Mouse (Mus musculus) liver, adult 2 months (tissue): ENCODE results near the gene Gm3880. TPM values are rescaled to one million over a fixed set of nuclear protein-coding genes. Genes with fewer than 3 reads are reported as not detected.

Source experiments
- DNase-seq: peaks from one replicate; pipeline ENCODE4 v3.0.0-alpha.2; 2011; ENCODE audit warnings: low read depth, low spot score; ENCODE audit errors: extremely low read depth
- H3K27ac ChIP-seq: fragments of 200-500 bp; replicated peaks from 2 replicates; pipeline ENCODE4 v1.5.1; 2012; ENCODE audit warnings: low read depth, mild to moderate bottlenecking, control low read depth, inconsistent platforms, low read length; ENCODE audit not compliant: insufficient read depth
- H3K27me3 ChIP-seq: fragments of 200-500 bp; 2 replicates; pipeline ENCODE4 v1.6.1; 2012; ENCODE audit warnings: mild to moderate bottlenecking, moderate library complexity, low read length, inconsistent platforms; ENCODE audit not compliant: control insufficient read depth, insufficient read depth
- H3K36me3 ChIP-seq: fragments of 200-500 bp; 2 replicates; pipeline ENCODE4 v1.6.1; 2012; ENCODE audit warnings: low read length, inconsistent platforms; ENCODE audit not compliant: control insufficient read depth, insufficient read depth
- H3K4me1 ChIP-seq: fragments of 200-500 bp; 2 replicates; pipeline ENCODE4 v1.6.1; 2011; ENCODE audit warnings: low read length; ENCODE audit not compliant: control insufficient read depth, insufficient read depth
- H3K4me3 ChIP-seq: fragments of 200-500 bp; 2 replicates; pipeline ENCODE4 v1.5.1; 2011; ENCODE audit warnings: low read depth, mild to moderate bottlenecking, control low read depth, low read length, moderate library complexity; ENCODE audit not compliant: insufficient read depth
- H3K79me2 ChIP-seq: fragments of 200-500 bp; 2 replicates; pipeline ENCODE4 v1.6.1; 2012; ENCODE audit warnings: inconsistent platforms, mild to moderate bottlenecking, low read length, moderate library complexity; ENCODE audit not compliant: control insufficient read depth, insufficient read depth
- H3K9ac ChIP-seq: fragments of 200-500 bp; 2 replicates; pipeline ENCODE4 v1.6.1; 2012; ENCODE audit warnings: low read depth, mild to moderate bottlenecking, control low read depth, inconsistent platforms, low read length
- CTCF ChIP-seq: fragments of 200-500 bp; IDR thresholded peaks from 2 replicates; pipeline ENCODE4 v1.5.1; 2011; ENCODE audit warnings: low read depth, low read length, control low read depth
- POLR2A ChIP-seq: fragments of 200-500 bp; IDR thresholded peaks from 2 replicates; pipeline ENCODE4 v1.6.1; 2011; ENCODE audit warnings: low read length, control low read depth; ENCODE audit not compliant: insufficient read depth; ENCODE audit errors: extremely low read depth
- WGBS: fragments of 180-500 bp; shearing (Covaris S2); methylation state at CpG from one replicate; pipeline ENCODE4 v1.1.7; 2018; 5-methylcytosine and 5-hydroxymethylcytosine counted together
- polyA plus RNA-seq: library from polyadenylated mRNA; depleted of rRNA; stranded (reverse); fragments of >200 nt; gene quantifications from 2 replicates; pipeline ENCODE4 v1.2.3, GENCODE M21; 2012; rRNA removed
- total RNA-seq: library from RNA; depleted of rRNA; stranded (reverse); fragments of >200 nt; gene quantifications from 2 replicates; pipeline ENCODE4 v1.2.3, GENCODE M21; 2014; rRNA removed

Gm3880 gene
- total and polyA plus RNA-seq, 2 experiments, result not detected

GRCm38 (mm10) chrX:102660712-102661111 is 26.1 kb downstream of the Gm3880 start:
- H3K79me2 ChIP-seq, result no peaks in the 10 kb centered on the region
- TF ChIP-seq POLR2A (no peak), CTCF (no peak)
- H3K9ac ChIP-seq, result no peak overlapping the region
- H3K4me3 ChIP-seq, result no peak overlapping the region
- no peak overlapping the region for H3K27ac ChIP-seq
- no peaks in the 10 kb centered on the region for H3K27me3 ChIP-seq
- no peaks in the 10 kb centered on the region for H3K36me3 ChIP-seq
- no peaks in the 10 kb centered on the region for H3K4me1 ChIP-seq
- peak; percentile 10 for DNase-seq
- 16% methylated on average over 3 of the region's 3 CpGs for WGBS

DNA sequence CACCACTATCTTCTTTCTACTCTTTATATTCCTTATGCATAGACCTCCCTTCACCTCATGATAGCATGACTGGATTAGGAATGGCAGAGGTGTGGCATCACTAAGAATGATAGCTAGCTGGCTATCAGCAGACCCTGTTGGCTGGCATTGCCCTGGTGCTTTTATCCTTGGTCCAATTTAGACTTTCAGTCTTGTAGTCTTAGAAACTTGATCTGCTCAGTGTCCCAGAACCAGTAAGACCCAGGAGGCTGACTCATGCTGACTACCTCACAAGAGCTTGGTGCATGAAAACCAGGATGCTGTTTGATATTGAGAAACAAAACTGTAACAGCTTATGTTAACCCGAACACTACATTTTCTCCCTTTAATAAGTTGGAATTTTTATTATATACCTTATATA is 41.1 kb downstream of the Gm3880 start:
- WGBS, result 96% methylated on average over 1 of the region's 1 CpGs

DNA sequence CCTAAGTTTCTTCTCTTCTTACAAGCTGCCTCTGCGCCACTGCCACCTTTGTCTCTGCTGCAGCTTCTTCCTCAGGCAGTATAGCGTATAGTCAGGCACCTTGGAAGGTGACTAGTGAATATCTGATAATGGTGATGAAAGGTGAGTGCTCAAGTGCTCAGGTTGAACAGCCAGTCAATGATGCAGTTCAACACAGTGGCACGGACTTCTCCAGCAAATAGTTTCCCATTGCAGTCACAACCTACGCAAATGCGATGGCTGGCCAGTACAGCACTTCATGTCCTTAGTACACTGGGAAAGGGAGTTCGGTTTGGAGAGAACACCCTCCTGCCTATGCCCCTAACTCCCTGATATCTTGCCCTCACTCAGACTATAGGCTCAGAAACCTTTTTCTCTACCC is 41.6 kb downstream of the Gm3880 start:
- Histone ChIP-seq H3K36me3 (no peaks in the 10 kb centered on the region), H3K27me3 (no peaks in the 10 kb centered on the region), H3K4me3 (no peak overlapping the region), H3K27ac (no peak overlapping the region), H3K79me2 (0 out of 2 replicates have a peak, but pooled peaks cover 4% of the 10 kb centered on the region), H3K9ac (no peak overlapping the region), H3K4me1 (peaks cover 5% of the 10 kb centered on the region; the same call in 1 of the 2 replicates)
- TF ChIP-seq CTCF (no peak), POLR2A (no peak)
- DNase-seq, result no peak
- 65% methylated on average over 6 of the region's 6 CpGs for WGBS

More for the DNA sequence above, 41.1 kb downstream of the Gm3880 start:
- H3K4me3 ChIP-seq, result no peak overlapping the region
- H3K27me3 ChIP-seq, result no peaks in the 10 kb centered on the region
- H3K27ac ChIP-seq, result no peak overlapping the region
- peaks cover 5% of the 10 kb centered on the region; the same call in 1 of the 2 replicates for H3K4me1 ChIP-seq
- H3K9ac ChIP-seq, result no peak overlapping the region
- 0 out of 2 replicates have a peak, but pooled peaks cover 4% of the 10 kb centered on the region for H3K79me2 ChIP-seq
- H3K36me3 ChIP-seq, result no peaks in the 10 kb centered on the region
- no peak for TF ChIP-seq CTCF
- no peak for TF ChIP-seq POLR2A
- no peak for DNase-seq

DNA sequence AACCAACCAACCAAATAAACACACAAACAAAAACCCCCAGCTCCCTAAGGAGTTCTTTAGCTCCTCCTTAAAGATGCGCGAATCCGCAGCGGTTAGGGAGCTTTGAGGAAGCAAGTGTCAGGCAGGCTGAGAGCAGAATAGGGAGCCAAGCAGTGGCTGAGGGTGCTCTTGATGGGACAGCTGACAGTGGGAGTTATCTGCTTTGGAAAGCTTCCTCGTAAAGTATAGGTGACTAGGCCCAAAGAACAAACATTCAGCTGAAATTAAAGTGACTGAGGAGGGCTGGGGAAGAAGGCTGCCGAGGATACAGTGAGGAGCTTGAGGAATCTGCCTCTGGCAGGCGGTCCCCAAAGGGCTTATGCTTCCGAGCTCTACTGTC is 42.2 kb downstream of the Gm3880 start:
- Histone ChIP-seq H3K9ac (peak overlapping the region; percentile 32; the same call in 1 of the 2 replicates), H3K4me3 (peak overlapping the region; percentile 25), H3K27ac (peak overlapping the region; percentile 46; the same call in 1 of the 2 replicates), H3K79me2 (0 out of 2 replicates have a peak, but pooled peaks cover 4% of the 10 kb centered on the region), H3K27me3 (no peaks in the 10 kb centered on the region), H3K4me1 (peaks cover 5% of the 10 kb centered on the region; the same call in 1 of the 2 replicates), H3K36me3 (no peaks in the 10 kb centered on the region)
- no peak for DNase-seq
- WGBS, result 9% methylated on average over 8 of the region's 8 CpGs
- TF ChIP-seq POLR2A (no peak), CTCF (no peak)

DNA sequence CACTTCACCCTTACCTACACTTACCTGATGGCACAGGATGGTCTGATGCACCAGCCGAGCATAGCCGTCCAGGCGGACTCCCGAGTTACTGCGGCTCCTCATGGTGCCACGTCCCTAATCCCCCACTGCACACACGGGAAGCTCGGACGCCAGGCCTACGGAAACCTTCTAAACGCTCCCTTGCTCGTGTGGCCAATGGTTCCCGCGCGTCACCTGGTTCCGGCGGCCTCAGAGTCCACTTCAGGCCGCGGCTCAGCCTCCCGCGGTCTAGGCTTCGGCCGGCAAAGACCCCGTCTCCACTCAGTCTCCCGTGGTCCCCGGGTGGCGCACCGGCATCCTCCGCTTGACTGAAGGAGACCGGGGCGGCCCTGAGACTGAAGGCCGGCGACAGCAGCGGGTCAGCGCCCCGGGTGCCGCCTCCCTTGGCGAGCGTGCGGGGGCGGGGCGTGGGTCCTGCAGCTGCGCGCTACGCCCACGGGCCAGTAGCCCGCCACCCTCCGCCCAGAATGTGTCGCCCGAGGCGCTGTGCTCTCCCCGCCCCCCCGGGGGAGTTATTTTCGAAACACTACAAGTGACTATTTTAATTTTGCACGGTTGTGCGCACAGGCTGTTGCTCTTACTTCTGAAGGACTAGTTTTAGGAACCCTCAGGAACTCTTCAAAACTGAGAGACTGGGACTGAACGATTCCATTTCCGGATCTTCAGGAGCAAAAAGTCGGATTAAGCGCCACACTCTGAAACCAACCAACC is 42.8 kb downstream of the Gm3880 start, which contains the start of gene Phka1:
TSS of gene Phka1 (minus strand) at position 424 of the 750 bp plus-strand sequence.
- H3K36me3 ChIP-seq, result peaks cover under 1% of the 10 kb centered on the region; the same call in 1 of the 2 replicates
- H3K27me3 ChIP-seq, result no peaks in the 10 kb centered on the region
- H3K79me2 ChIP-seq, result 0 out of 2 replicates have a peak, but pooled peaks cover 4% of the 10 kb centered on the region
- peak; percentile 63 for DNase-seq
- TF ChIP-seq CTCF (no peak), POLR2A (0 out of 2 replicates have a peak, but pooled peaks have one; percentile 29)
- peak within 1 kb of the TSS; percentile 65 for H3K27ac ChIP-seq
- WGBS, result under 1% methylated on average over 49 of the region's 60 CpGs
- peak within 1 kb of the TSS; percentile 91 for H3K9ac ChIP-seq
- H3K4me1 ChIP-seq, result peaks cover 5% of the 10 kb centered on the region; the same call in 1 of the 2 replicates
- H3K4me3 ChIP-seq, result peak within 1 kb of the TSS; percentile 98

Other genes with a start within 250 kb of the Gm3880 start
- gene Hdac8, start 181.6 kb downstream of the Gm3880 start, total RNA-seq, result 6.2 and 7.2 TPM in 2 replicates
- gene Hdac8, start 181.6 kb downstream of the Gm3880 start, polyA plus RNA-seq, result 1.4 and 1.6 TPM in 2 replicates
- 4.5 and 5.4 TPM in 2 replicates for gene Phka1, start 42.7 kb downstream of the Gm3880 start, total RNA-seq
- gene Phka1, start 42.7 kb downstream of the Gm3880 start, polyA plus RNA-seq, result 2.1 and 2.2 TPM in 2 replicates
- gene Gm9112, start 20.7 kb upstream of the Gm3880 start, total RNA-seq, result not detected in 2 replicates
- not detected in 2 replicates for gene Gm9112, start 20.7 kb upstream of the Gm3880 start, polyA plus RNA-seq
- not detected in 2 replicates for gene Dmrtc1b, start 20.9 kb upstream of the Gm3880 start, total RNA-seq
- gene Dmrtc1b, start 20.9 kb upstream of the Gm3880 start, polyA plus RNA-seq, result not detected in 2 replicates
- gene Dmrtc1c1, start 116.0 kb upstream of the Gm3880 start, total RNA-seq, result not detected in 2 replicates
- gene Dmrtc1c1, start 116.0 kb upstream of the Gm3880 start, polyA plus RNA-seq, result not detected in 2 replicates
- not detected in 2 replicates for gene Dmrtc1c2, start 167.6 kb upstream of the Gm3880 start, total RNA-seq
- gene Dmrtc1c2, start 167.6 kb upstream of the Gm3880 start, polyA plus RNA-seq, result not detected in 2 replicates
- gene 1700031F05Rik, start 181.0 kb upstream of the Gm3880 start, total RNA-seq, result not detected in 2 replicates
- gene 1700031F05Rik, start 181.0 kb upstream of the Gm3880 start, polyA plus RNA-seq, result not detected in 2 replicates
- gene Dmrtc1a, start 221.7 kb upstream of the Gm3880 start, total RNA-seq, result not detected in 2 replicates
- gene Dmrtc1a, start 221.7 kb upstream of the Gm3880 start, polyA plus RNA-seq, result not detected in 2 replicates
- not detected in 2 replicates for gene 1700011M02Rik, start 221.9 kb upstream of the Gm3880 start, total RNA-seq
- gene 1700011M02Rik, start 221.9 kb upstream of the Gm3880 start, polyA plus RNA-seq, result not detected in 2 replicates
- not detected in 2 replicates for gene 1700018G05Rik, start 241.4 kb upstream of the Gm3880 start, total RNA-seq
- not detected in 2 replicates for gene 1700018G05Rik, start 241.4 kb upstream of the Gm3880 start, polyA plus RNA-seq